Mouse (Mus musculus): ENCODE data around the gene Magea4.

Magea4 gene

DNA sequence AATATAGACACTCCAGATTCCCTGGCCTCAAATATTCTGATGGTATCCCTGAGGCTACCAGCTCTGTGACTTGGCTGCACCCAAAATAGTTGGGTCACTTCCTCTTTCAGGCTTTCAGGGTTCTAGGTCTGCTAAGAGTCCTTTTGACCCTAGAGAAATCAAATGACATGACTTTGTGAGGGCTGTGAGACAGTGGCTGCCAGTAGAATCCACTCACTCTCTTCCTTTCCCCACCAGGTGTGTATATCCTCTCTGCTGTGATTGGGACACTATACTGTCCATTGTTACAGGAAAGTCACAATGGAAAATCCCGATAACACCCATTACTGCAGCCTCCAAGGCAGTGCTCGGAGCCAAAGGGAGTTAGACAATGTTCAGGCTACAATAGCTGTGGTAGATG lies at the start of gene Magea4:
TSS of gene Magea4 (plus strand) at position 301 of the 400 bp plus-strand sequence.
- no peak for ATAC-seq (ENCODE audit: low TSS enrichment)

DNA sequence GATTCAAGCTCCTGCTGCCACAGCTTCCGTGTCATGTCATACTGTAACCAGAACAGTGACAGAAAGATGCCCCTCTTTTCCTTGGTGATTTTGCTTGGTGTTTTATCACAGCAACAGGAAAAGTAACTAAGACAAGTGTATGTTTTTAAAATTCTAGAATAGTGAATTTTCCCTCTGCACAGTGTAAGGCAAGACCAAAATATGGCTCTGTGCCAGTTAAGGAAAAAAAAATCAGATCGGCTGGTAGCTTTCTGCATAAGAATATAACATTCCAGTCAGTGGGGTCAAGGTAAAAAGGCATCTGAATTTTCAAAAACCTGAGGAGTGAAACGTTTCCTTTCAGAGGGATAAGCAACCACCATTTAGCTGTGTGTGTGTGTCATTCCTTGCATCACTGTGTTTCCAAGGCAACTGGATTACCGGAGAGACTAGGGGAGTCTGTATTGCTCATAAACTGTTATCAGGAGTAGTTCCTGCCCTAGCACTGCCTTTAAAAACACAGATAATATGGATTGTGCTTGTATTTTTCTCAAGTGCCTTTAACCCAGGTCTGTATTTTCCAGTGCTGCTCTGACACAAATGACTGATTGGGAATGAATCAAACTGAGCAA lies 18.8 kb upstream of the Magea4 start:
- no peak for ATAC-seq (ENCODE audit: low TSS enrichment)

DNA sequence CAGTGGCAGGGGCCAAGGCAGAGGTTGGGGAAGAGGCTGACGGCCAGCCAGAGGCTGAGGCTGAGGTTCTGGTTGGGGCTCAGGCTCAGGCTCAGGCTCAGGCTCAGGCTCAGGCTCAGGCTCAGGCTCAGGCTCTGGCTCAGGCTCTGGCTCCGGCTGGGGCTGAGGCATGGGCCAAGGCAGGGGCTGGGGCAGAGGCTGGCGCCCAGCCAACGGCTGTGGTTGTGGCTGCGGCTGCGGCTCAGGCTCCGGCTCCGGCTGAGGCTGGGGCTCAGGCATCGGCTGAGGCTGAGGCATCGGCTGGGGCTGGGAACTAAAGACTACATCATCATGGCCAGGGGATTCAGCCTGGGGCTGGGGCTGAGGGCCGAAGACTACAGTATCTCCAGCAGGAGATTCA lies 48.8 kb downstream of the Magea4 start:
- no peak for ATAC-seq (ENCODE audit: low TSS enrichment)
